In genomic region chr5:53509465-53509864, GRCm38 (mm10) we compare ENCODE assay signal across 10 mouse cellular contexts. TPM values are rescaled to one million over a fixed set of nuclear protein-coding genes. Genes with fewer than 3 reads are reported as not detected.
DNase-seq lines count a peak whose midpoint lies in the region; ATAC-seq lines count a peak whose summit lies in the region.
"Had no signal": no experiment of that assay in that cellular context is flagged by ENCODE, and none has a peak within 500 bp of the region (broad histone marks: within the 10 kb centered on the region; RNA-seq: fewer than 3 reads in every experiment).

No protein-coding gene starts in this region.

- DNase-seq in kidney, adult 11 months = peak; percentile 14
- no peak for DNase-seq in kidney, postnatal 4 days
- DNase-seq in CD4-positive helper T cell, adult 2 months (ENCODE audit: low read depth, low spot score) = peak; percentile 11
- peak; percentile 6 for DNase-seq in lung, postnatal 14 days
- no peak for DNase-seq in ovary, postnatal 10 days (ENCODE audit: low spot score)
- no peak for DNase-seq in frontal cortex, postnatal 25 days (ENCODE audit: low spot score in 2 of 2)
- no peak for DNase-seq in cerebellum, adult 9-10 months
- DNase-seq: liver had no signal

- ATAC-seq in common myeloid progenitor, adult 5-6 weeks (replicated peaks; ENCODE audit: low read depth, poor library complexity, severe bottlenecking) = peak; percentile 76
- ATAC-seq: activated CD4-positive, CD25-positive, alpha-beta regulatory T cell, adult 4 months had no signal

RNA-seq across cellular contexts. Expression of gene Rbpj, which starts 43.5 kb away (rescaled TPM):
- 41.7 and 51.3 TPM in 2 replicates for total RNA-seq in common myeloid progenitor, adult 5-6 weeks (2017)

Comparison
In these comparisons a context has a peak if more than half of its experiments do, and no peak if none do; other contexts are left out.
1. DNase-seq: peak in kidney, adult 11 months (single experiment), CD4-positive helper T cell, adult 2 months (single experiment) and lung, postnatal 14 days (single experiment); none in kidney, postnatal 4 days (0 of 2), ovary, postnatal 10 days (single experiment), frontal cortex, postnatal 25 days (0 of 2) and cerebellum, adult 9-10 months (single experiment).